Mouse (Mus musculus): ENCODE data around the gene Itsn2. TPM values are rescaled to one million over a fixed set of nuclear protein-coding genes. Genes with fewer than 3 reads are reported as not detected.
A peak's percentile ranks its signal among the peaks of the same experiment; 100 is the strongest.

The Itsn2 gene
- total and polyA plus RNA-seq, 2 experiments from 2014 or later: 20.9 to 28.1 TPM

DNA sequence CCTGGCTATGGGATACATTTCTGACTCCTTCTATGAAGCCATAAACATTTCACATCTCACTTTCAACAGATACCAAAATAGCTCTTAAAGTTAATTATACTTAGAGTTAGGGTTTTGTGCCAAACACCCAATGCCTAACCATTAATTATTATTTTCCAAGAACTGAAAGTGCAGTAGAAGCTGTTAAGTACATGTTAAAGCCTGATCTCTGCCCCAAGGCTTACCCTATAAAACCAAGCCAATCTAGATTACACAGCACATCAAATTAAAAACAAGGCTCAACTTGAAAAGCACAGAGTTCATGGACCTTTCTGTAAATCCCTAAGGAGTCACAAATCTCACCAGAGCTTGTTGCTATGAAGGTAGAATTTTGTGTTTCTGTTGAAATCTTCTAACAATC, 10.1 kb upstream of the Itsn2 start:
- TF ChIP-seq CTCF (IDR thresholded peaks at IDR 0.05; ENCODE audit: low read depth): no peak
- no peaks in the 10 kb centered on the region for H3K36me3 ChIP-seq (ENCODE audit: insufficient read depth)
- no peak overlapping the region for H3K4me3 ChIP-seq (ENCODE audit: low read depth, low read length)
- no peaks in the 10 kb centered on the region for H3K4me1 ChIP-seq (ENCODE audit: insufficient read depth)
- no peak for ATAC-seq
- no peak overlapping the region for H3K27ac ChIP-seq (ENCODE audit: low read depth, low read length)
- no peak overlapping the region for H3K4me2 ChIP-seq (ENCODE audit: low read depth)
- no peaks in the 10 kb centered on the region for H3K27me3 ChIP-seq (ENCODE audit: insufficient read depth, low read length)
- no peak overlapping the region for H3K9ac ChIP-seq
- no peaks in the 10 kb centered on the region for H3K9me3 ChIP-seq (ENCODE audit: low read length)
- DNase-seq: no peak

DNA sequence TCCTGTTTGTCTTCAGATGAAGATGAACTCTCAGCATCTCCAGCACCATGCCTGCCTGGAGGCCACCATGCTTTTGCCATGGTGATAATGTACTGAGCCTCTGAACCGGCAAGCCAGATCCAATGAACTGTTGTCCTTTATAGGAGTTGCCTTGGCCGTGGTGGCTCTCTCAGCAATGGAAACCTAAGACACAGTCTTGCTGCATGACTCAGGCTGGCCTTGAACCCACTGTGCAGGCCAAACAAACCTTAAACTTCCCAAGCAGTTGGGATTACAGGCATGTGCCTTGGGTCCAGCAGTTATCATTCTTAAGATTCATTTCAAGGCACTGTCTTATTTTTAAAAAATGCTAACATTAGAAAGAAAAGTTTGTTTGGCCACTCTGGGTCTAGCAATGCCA, 4.6 kb upstream of the Itsn2 start:
- no peak for TF ChIP-seq CTCF (IDR thresholded peaks at IDR 0.05; ENCODE audit: low read depth)
- Histone ChIP-seq H3K27ac (ENCODE audit: low read depth, low read length) (no peak overlapping the region), H3K9ac (no peak overlapping the region), H3K4me2 (ENCODE audit: low read depth) (no peak overlapping the region), H3K9me3 (ENCODE audit: low read length) (no peaks in the 10 kb centered on the region), H3K4me1 (ENCODE audit: insufficient read depth) (no peaks in the 10 kb centered on the region; the same call in 1 of the 2 replicates), H3K4me3 (ENCODE audit: low read depth, low read length) (no peak overlapping the region), H3K27me3 (ENCODE audit: insufficient read depth, low read length) (no peaks in the 10 kb centered on the region), H3K36me3 (ENCODE audit: insufficient read depth) (no peaks in the 10 kb centered on the region)
- no peak for ATAC-seq
- no peak for DNase-seq
- WGBS: 86% methylated on average over 2 of the region's 2 CpGs

DNA sequence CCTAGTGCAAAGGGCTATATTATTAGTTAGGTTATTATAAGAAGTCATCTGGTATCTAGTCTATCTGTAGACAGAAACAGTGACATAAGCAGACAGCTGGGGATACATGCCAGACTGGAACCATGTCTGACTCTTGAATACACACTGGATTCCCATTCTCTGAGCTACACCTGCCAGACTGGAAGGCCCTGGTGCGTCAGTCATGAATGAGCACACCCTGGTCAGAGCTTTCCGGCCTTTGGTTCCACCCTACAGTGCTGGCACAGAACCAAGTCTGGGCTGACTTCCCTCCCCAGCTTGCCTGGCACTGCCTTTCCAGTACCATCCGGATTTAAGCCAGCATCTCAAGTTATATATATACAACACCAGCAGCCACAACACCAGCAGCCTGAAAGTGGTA, 3.8 kb upstream of the Itsn2 start:
- no peak for TF ChIP-seq CTCF (IDR thresholded peaks at IDR 0.05; ENCODE audit: low read depth)
- ATAC-seq (peak; percentile 36), DNase-seq (peak; percentile 31)
- no peak overlapping the region for H3K4me3 ChIP-seq (ENCODE audit: low read depth, low read length)
- no peak overlapping the region for H3K4me2 ChIP-seq (ENCODE audit: low read depth)
- no peaks in the 10 kb centered on the region for H3K27me3 ChIP-seq (ENCODE audit: insufficient read depth, low read length)
- H3K9me3 ChIP-seq (ENCODE audit: low read length): no peaks in the 10 kb centered on the region
- no peak overlapping the region for H3K9ac ChIP-seq
- no peak overlapping the region for H3K27ac ChIP-seq (ENCODE audit: low read depth, low read length)
- 57% methylated on average over 3 of the region's 3 CpGs for WGBS
- H3K36me3 ChIP-seq (ENCODE audit: insufficient read depth): no peaks in the 10 kb centered on the region
- H3K4me1 ChIP-seq (ENCODE audit: insufficient read depth): no peaks in the 10 kb centered on the region; the same call in 1 of the 2 replicates

DNA sequence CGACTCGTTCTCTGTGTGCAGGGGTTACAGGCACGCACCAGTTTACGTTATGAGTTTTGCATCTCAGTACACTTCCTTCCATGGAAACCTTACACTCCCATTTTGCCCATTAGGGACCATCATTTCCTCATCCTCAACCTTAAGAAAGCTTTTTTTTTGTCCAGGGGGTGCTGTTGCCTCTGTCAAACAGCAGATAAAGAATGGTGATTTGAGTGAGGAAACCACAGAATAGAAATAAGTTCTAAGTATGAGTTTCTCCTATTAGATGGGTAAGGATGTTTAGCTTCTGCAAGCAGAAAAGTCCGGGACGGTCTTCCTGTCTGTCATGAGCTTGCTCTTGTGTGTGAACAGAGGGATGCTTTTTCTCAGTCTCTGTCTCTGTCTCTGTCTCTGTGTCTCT, 413 bp upstream of the Itsn2 start:
- Histone ChIP-seq H3K9me3 (ENCODE audit: low read length) (no peaks in the 10 kb centered on the region), H3K4me3 (ENCODE audit: low read depth, low read length) (peak overlapping the region; percentile 92), H3K27me3 (ENCODE audit: insufficient read depth, low read length) (no peaks in the 10 kb centered on the region), H3K27ac (ENCODE audit: low read depth, low read length) (no peak overlapping the region), H3K4me2 (ENCODE audit: low read depth) (peak overlapping the region; percentile 76), H3K36me3 (ENCODE audit: insufficient read depth) (no peaks in the 10 kb centered on the region), H3K9ac (peak overlapping the region; percentile 80; the same call in 1 of the 2 replicates), H3K4me1 (ENCODE audit: insufficient read depth) (peaks cover 4% of the 10 kb centered on the region)
- no peak for ATAC-seq
- 66% methylated on average over 6 of the region's 6 CpGs for WGBS
- TF ChIP-seq CTCF (IDR thresholded peaks at IDR 0.05; ENCODE audit: low read depth): peak; percentile 12; the same call in 1 of the 2 replicates
- peak; percentile 6 for DNase-seq

DNA sequence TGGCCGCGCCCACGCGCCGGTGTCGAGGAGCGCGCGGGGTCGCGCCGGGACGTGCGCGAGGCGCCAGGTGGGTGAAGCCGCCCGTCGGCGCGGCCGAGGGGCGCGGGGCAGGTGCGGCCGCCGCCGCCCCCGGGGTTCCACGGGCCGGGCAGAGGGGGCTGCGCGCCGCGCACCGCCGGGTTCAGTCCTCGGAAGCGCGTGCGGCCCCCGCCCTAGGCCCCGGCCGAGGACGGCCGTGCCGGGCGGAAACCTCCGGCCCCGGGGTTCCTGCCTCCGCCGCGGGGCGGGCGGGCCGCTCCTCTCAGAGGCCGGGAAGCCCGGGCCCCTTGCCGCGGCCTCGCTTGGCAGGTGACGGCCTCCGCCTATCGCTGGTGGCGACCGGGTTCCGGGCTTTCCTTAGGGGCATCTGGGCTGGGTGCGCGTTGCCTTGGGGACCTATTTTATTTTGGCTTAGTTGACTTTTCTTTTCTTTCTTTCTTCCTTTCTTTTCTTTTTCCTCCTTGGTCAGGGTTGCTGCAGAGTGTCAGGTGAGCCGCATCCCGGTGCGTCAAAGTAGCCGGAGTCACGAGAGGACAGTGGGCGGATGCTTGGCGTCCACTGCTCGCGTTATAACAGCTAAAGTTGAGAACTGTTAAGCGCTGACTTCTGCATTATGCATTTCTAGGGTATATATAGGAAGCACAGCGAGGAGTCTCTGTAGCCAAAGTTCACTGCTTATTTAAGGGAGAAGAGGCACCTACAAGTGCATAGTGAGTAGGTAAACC, 910 bp downstream of the Itsn2 start:
- peaks cover 4% of the 10 kb centered on the region for H3K4me1 ChIP-seq (ENCODE audit: insufficient read depth)
- no peaks in the 10 kb centered on the region for H3K27me3 ChIP-seq (ENCODE audit: insufficient read depth, low read length)
- TF ChIP-seq CTCF (IDR thresholded peaks at IDR 0.05; ENCODE audit: low read depth): no peak
- WGBS: 3% methylated on average over 71 of the region's 80 CpGs
- DNase-seq (peak; percentile 37), ATAC-seq (peak; percentile 71)
- no peaks in the 10 kb centered on the region for H3K36me3 ChIP-seq (ENCODE audit: insufficient read depth)
- H3K9me3 ChIP-seq (ENCODE audit: low read length): no peaks in the 10 kb centered on the region
- H3K9ac ChIP-seq: peak overlapping the region; percentile 80
- H3K4me2 ChIP-seq (ENCODE audit: low read depth): peak overlapping the region; percentile 76
- peak overlapping the region; percentile 82 for H3K27ac ChIP-seq (ENCODE audit: low read depth, low read length)
- peak overlapping the region; percentile 92 for H3K4me3 ChIP-seq (ENCODE audit: low read depth, low read length)

DNA sequence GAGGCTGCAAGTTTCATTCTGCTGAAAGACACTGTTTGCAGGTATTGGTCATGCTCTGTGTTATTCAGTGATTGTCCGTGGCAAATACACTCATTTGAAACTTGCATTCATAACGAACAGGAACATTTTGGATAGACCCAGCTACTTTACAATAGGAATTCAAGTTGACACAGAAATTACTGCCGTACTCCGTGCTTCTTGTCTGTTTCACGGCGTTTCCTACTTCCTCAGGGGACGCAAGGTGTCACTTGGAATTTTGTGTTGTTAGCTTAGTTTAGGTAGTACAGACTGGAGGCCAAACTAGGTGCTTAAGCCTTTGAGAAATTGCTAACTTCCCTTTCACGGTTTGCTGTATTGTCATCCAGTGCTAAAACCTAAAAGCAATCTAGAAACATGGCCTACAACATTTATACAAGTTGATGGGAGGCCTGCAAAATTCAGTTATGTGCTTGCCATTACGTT, 1.5 kb downstream of the Itsn2 start:
- ATAC-seq: no peak
- 55% methylated on average over 9 of the region's 9 CpGs for WGBS

DNA sequence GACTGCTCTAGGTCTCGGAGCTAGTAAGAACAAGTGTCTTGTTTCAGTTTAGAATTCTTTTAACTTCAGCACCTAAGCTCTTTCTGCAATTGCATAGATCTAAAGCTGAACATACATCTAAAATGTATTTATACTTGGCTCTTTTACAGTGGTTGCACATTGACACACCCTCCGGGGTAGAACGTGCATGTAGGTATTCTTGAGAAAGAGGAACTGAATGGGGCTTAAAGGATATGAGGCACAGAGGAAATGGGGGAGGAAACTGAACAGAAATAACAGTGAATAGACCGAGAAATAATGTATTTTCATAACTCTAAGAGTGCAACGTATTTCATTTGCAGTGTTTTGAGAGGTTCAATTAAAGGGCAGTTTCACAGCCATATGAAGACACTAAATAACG, 2.6 kb downstream of the Itsn2 start:
- H3K9ac ChIP-seq: no peak overlapping the region
- H3K27me3 ChIP-seq (ENCODE audit: insufficient read depth, low read length): no peaks in the 10 kb centered on the region
- no peak overlapping the region for H3K4me3 ChIP-seq (ENCODE audit: low read depth, low read length)
- no peak for TF ChIP-seq CTCF (IDR thresholded peaks at IDR 0.05; ENCODE audit: low read depth)
- WGBS: 71% methylated on average over 6 of the region's 6 CpGs
- no peak for DNase-seq
- H3K36me3 ChIP-seq (ENCODE audit: insufficient read depth): no peaks in the 10 kb centered on the region
- ATAC-seq: no peak
- H3K9me3 ChIP-seq (ENCODE audit: low read length): no peaks in the 10 kb centered on the region
- no peak overlapping the region for H3K27ac ChIP-seq (ENCODE audit: low read depth, low read length)
- H3K4me2 ChIP-seq (ENCODE audit: low read depth): no peak overlapping the region
- H3K4me1 ChIP-seq (ENCODE audit: insufficient read depth): peaks cover 4% of the 10 kb centered on the region

More for the DNA sequence above, 1.5 kb downstream of the Itsn2 start:
- Histone ChIP-seq H3K4me1 (ENCODE audit: insufficient read depth) (peaks cover 4% of the 10 kb centered on the region), H3K4me2 (ENCODE audit: low read depth) (peak overlapping the region; percentile 76), H3K9ac (peak overlapping the region; percentile 80), H3K27me3 (ENCODE audit: insufficient read depth, low read length) (no peaks in the 10 kb centered on the region), H3K9me3 (ENCODE audit: low read length) (no peaks in the 10 kb centered on the region), H3K27ac (ENCODE audit: low read depth, low read length) (0 out of 2 replicates have a peak overlapping the region, but pooled peaks have one; percentile 82), H3K4me3 (ENCODE audit: low read depth, low read length) (peak overlapping the region; percentile 92), H3K36me3 (ENCODE audit: insufficient read depth) (no peaks in the 10 kb centered on the region)
- DNase-seq: no peak
- TF ChIP-seq CTCF (IDR thresholded peaks at IDR 0.05; ENCODE audit: low read depth): no peak

All from forebrain, postnatal 0 days (tissue).